Mouse (Mus musculus) MEL (cell line): ENCODE measurements at regions not wholly inside any gene's neighbourhood (a gene's known extent, or its start where the extent isn't known, plus 50 kb on each side); places are given as distances from the start of the nearest gene placed in this dataset.

ENCODE experiments used
- DNase-seq: peaks from one replicate; pipeline ENCODE4 v3.0.0; 2011; ENCODE audit warnings: low read depth, low spot score
- H3K27ac ChIP-seq: 2 replicates; pipeline ENCODE4 v1.5.1; 2012; ENCODE audit warnings: low read depth, mild to moderate bottlenecking, control low read depth, low read length, moderate library complexity; ENCODE audit not compliant: control insufficient read depth
- H3K27me3 ChIP-seq, 2 experiments: fragments of 150-350 bp in 1 of 2; sonication (generic) in 1 of 2; 2 replicates each; pipeline ENCODE4 v1.6.1; 2012; ENCODE audit warnings: low read length in 2 of 2, mild to moderate bottlenecking in 2 of 2, improper control_type of control experiment in 1 of 2, moderate library complexity in 1 of 2; ENCODE audit not compliant: insufficient read depth in 2 of 2, control insufficient read depth in 1 of 2
- H3K36me3 ChIP-seq, 2 experiments: 2 replicates each; pipeline ENCODE4 v1.6.1; 2012 to 2014; ENCODE audit warnings: low read length in 2 of 2, improper control_type of control experiment in 1 of 2, inconsistent platforms in 1 of 2, mild to moderate bottlenecking in 1 of 2; ENCODE audit not compliant: insufficient read depth in 2 of 2, control insufficient read depth in 1 of 2
- H3K4me1 ChIP-seq, 2 experiments: fragments of 150-350 bp in 1 of 2; sonication (generic) in 1 of 2; 2 replicates each; pipeline ENCODE4 v1.6.1; 2012; ENCODE audit warnings: low read length in 2 of 2, improper control_type of control experiment in 1 of 2, mild to moderate bottlenecking in 1 of 2; ENCODE audit not compliant: insufficient read depth in 2 of 2, control insufficient read depth in 1 of 2
- H3K4me3 ChIP-seq, 2 experiments: fragments of 150-350 bp in 1 of 2; sonication (generic) in 1 of 2; 2 replicates each; pipeline ENCODE4 v1.5.1; 2012; ENCODE audit warnings: low read depth in 2 of 2, low read length in 2 of 2, mild to moderate bottlenecking in 2 of 2, moderate library complexity in 2 of 2, control low read depth in 1 of 2, improper control_type of control experiment in 1 of 2; ENCODE audit not compliant: control insufficient read depth in 1 of 2, insufficient read depth in 1 of 2
- H3K79me2 ChIP-seq: 2 replicates; pipeline ENCODE4 v1.6.1; 2012; ENCODE audit warnings: mild to moderate bottlenecking, low read length, moderate library complexity; ENCODE audit not compliant: control insufficient read depth, poor library complexity, insufficient read depth
- H3K9ac ChIP-seq: 2 replicates; pipeline ENCODE4 v1.6.1; 2012; ENCODE audit warnings: low read depth, mild to moderate bottlenecking, control low read depth, low read length, moderate library complexity; ENCODE audit not compliant: control insufficient read depth, poor library complexity, severe bottlenecking
- H3K9me3 ChIP-seq: fragments of 150-350 bp; sonication (generic); replicated peaks from 2 replicates; pipeline ENCODE4 v1.6.1; 2012; ENCODE audit warnings: mild to moderate bottlenecking, low read length, improper control_type of control experiment, moderate library complexity; ENCODE audit not compliant: insufficient read depth
- BHLHE40 ChIP-seq: IDR thresholded peaks from 2 replicates; pipeline ENCODE4 v1.6.1; 2012; ENCODE audit warnings: low read depth, mild to moderate bottlenecking, inconsistent platforms, low read length, improper control_type of control experiment, borderline replicate concordance
- CHD1 ChIP-seq: IDR thresholded peaks from 2 replicates; pipeline ENCODE4 v1.6.1; 2012; ENCODE audit warnings: low read depth, mild to moderate bottlenecking, inconsistent platforms, low read length, improper control_type of control experiment
- E2F4 ChIP-seq: IDR thresholded peaks from 2 replicates; pipeline ENCODE4 v1.6.1; 2011; ENCODE audit warnings: low read depth, low read length, improper control_type of control experiment, borderline replicate concordance
- ELF1 ChIP-seq: IDR thresholded peaks from 2 replicates; pipeline ENCODE4 v1.6.1; 2014; ENCODE audit warnings: low read depth, mild to moderate bottlenecking, inconsistent platforms, low read length, improper control_type of control experiment, moderate library complexity
- EP300 ChIP-seq, 2 experiments: IDR thresholded peaks; 2 replicates each; pipeline ENCODE4 v1.6.1; 2011; ENCODE audit warnings: improper control_type of control experiment in 2 of 2, low read length in 2 of 2, low read depth in 1 of 2, mild to moderate bottlenecking in 1 of 2
- GABPA ChIP-seq: IDR thresholded peaks from 2 replicates; pipeline ENCODE4 v1.6.1; 2012; ENCODE audit warnings: low read depth, mild to moderate bottlenecking, inconsistent platforms, low read length, improper control_type of control experiment, moderate library complexity
- GATA1 ChIP-seq: IDR thresholded peaks from 2 replicates; pipeline ENCODE4 v1.6.1; 2011; ENCODE audit warnings: low read depth, low read length, improper control_type of control experiment
- MAZ ChIP-seq: IDR thresholded peaks from 2 replicates; pipeline ENCODE4 v1.6.1; 2012; ENCODE audit warnings: low read depth, mild to moderate bottlenecking, inconsistent platforms, low read length, improper control_type of control experiment
- MXI1 ChIP-seq: IDR thresholded peaks from 2 replicates; pipeline ENCODE4 v1.6.1; 2011; ENCODE audit warnings: mild to moderate bottlenecking, low read depth, low read length, improper control_type of control experiment
- POLR2A ChIP-seq, 2 experiments: IDR thresholded peaks; 2 replicates each; pipeline ENCODE4 v1.6.1; 2011 to 2012; ENCODE audit warnings: low read length in 2 of 2, mild to moderate bottlenecking in 2 of 2, control low read depth in 1 of 2, improper control_type of control experiment in 1 of 2, low read depth in 1 of 2, moderate library complexity in 1 of 2; ENCODE audit not compliant: control insufficient read depth in 1 of 2, insufficient read depth in 1 of 2, poor library complexity in 1 of 2
- POLR2AphosphoS2 ChIP-seq: IDR thresholded peaks from 2 replicates; pipeline ENCODE4 v1.6.1; 2011; ENCODE audit warnings: low read length, improper control_type of control experiment
- POLR2AphosphoS5 ChIP-seq: IDR thresholded peaks from 2 replicates; pipeline ENCODE4 v1.6.1; 2012; ENCODE audit warnings: low read depth, borderline replicate concordance, mild to moderate bottlenecking, inconsistent platforms, low read length, moderate library complexity, mixed read lengths
- RAD21 ChIP-seq: IDR thresholded peaks from 2 replicates; pipeline ENCODE4 v1.6.1; 2011; ENCODE audit warnings: mild to moderate bottlenecking, low read depth, low read length, improper control_type of control experiment
- TAL1 ChIP-seq: IDR thresholded peaks from 2 replicates; pipeline ENCODE4 v1.6.1; 2012; ENCODE audit warnings: mild to moderate bottlenecking, inconsistent platforms, low read length, moderate library complexity, mixed read lengths
- USF2 ChIP-seq, 2 experiments: IDR thresholded peaks; 2 replicates each; pipeline ENCODE4 v1.6.1; 2011 to 2012; ENCODE audit warnings: improper control_type of control experiment in 2 of 2, low read length in 2 of 2, borderline replicate concordance in 1 of 2, inconsistent platforms in 1 of 2, low read depth in 1 of 2, mild to moderate bottlenecking in 1 of 2; ENCODE audit not compliant: insufficient read depth in 1 of 2
- ZC3H11A ChIP-seq: IDR thresholded peaks from 2 replicates; pipeline ENCODE4 v1.6.1; 2012; ENCODE audit warnings: low read depth, mild to moderate bottlenecking, inconsistent platforms, low read length, improper control_type of control experiment
- ZKSCAN1 ChIP-seq: IDR thresholded peaks from 2 replicates; pipeline ENCODE4 v1.6.1; 2012; ENCODE audit warnings: low read depth, mild to moderate bottlenecking, inconsistent platforms, low read length, improper control_type of control experiment, moderate library complexity
- ZMIZ1 ChIP-seq: IDR thresholded peaks from 2 replicates; pipeline ENCODE4 v1.6.1; 2012; ENCODE audit warnings: low read depth, mild to moderate bottlenecking, inconsistent platforms, low read length, improper control_type of control experiment, moderate library complexity
- ZNF384 ChIP-seq: IDR thresholded peaks from 2 replicates; pipeline ENCODE4 v1.6.1; 2012; ENCODE audit warnings: low read depth, mild to moderate bottlenecking, inconsistent platforms, low read length, improper control_type of control experiment

DNA sequence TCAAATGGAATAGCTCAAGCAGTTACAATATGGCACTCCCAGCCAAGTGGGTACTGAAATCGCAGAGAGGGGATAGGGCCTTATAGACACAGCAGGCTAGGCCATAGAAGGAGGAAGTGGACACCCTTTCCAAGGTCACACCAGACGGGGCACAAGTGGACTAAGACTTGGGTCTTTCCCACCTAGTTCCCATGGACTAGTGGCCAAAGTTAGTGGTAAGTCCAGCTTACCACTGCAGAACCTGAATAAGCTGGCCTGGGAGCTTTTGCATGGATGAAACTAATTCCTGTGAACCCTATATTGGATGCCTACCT is 216.8 kb upstream of the Spdye4c start:
- H3K27ac ChIP-seq = 0 out of 2 replicates have a peak overlapping the region, but pooled peaks have one; percentile 1
- H3K27me3 ChIP-seq = no peaks in the 10 kb centered on the region
- H3K4me3 ChIP-seq = no peak overlapping the region
- no peaks in the 10 kb centered on the region for H3K9me3 ChIP-seq
- H3K79me2 ChIP-seq = peaks cover 2% of the 10 kb centered on the region; the same call in 1 of the 2 replicates
- H3K4me1 ChIP-seq = peaks cover 2 to 14% of the 10 kb centered on the region in 2 experiments
- DNase-seq = no peak
- H3K9ac ChIP-seq = no peak overlapping the region
- peaks cover 0 to 9% of the 10 kb centered on the region in 2 experiments; a peak in 2 of 4 replicates for H3K36me3 ChIP-seq
- TF ChIP-seq MAZ = no peak
- TF ChIP-seq GABPA = no peak
- TF ChIP-seq ELF1 = no peak
- TF ChIP-seq POLR2AphosphoS5 = no peak
- no peak for TF ChIP-seq TAL1
- TF ChIP-seq ZC3H11A = no peak

DNA sequence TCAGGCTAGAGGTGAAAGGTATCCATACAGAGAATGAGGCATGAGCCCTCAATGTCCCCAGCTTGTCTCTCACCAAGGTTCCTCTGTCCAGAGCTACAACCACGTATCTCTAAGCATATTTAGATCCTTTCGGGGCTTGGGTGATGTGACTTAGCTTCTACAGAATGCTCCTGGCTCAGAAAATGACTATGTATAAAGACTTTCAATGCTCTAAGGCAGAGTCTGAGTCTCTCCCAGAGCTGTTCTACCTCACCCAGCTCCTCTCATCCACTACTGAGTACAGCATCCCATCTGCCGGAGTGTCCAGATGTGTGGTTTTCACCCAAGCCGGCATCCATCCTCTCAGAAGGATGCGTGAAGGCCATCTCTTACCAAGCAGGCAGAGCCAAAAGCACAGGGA is 216.1 kb upstream of the Spdye4c start:
- H3K79me2 ChIP-seq = peaks cover 2% of the 10 kb centered on the region; the same call in 1 of the 2 replicates
- peaks cover 3 to 20% of the 10 kb centered on the region in 2 experiments for H3K4me1 ChIP-seq
- no peaks in the 10 kb centered on the region for H3K9me3 ChIP-seq
- H3K27ac ChIP-seq = no peak overlapping the region
- no peak overlapping the region for H3K9ac ChIP-seq
- no peak for DNase-seq
- no peak overlapping the region for H3K4me3 ChIP-seq
- peaks cover 0 to 12% of the 10 kb centered on the region in 2 experiments; a peak in 2 of 4 replicates for H3K36me3 ChIP-seq
- H3K27me3 ChIP-seq = no peaks in the 10 kb centered on the region
- TF ChIP-seq ZKSCAN1 (no peak), EP300 (IDR thresholded peaks at IDR 0.05; ENCODE audit: low read depth in 1 of 2, low read length in 2 of 2) (no peak)

GRCm38 (mm10) chr2:128375827-128376226 is 215.2 kb upstream of the Spdye4c start:
- peaks cover 0 to 14% of the 10 kb centered on the region in 2 experiments; a peak in 2 of 4 replicates for H3K36me3 ChIP-seq
- no peak overlapping the region for H3K4me3 ChIP-seq
- TF ChIP-seq BHLHE40 (no peak), ZNF384 (no peak), USF2 (IDR thresholded peaks at IDR 0.05; ENCODE audit: borderline replicate concordance in 1 of 2, insufficient read depth in 1 of 2, low read depth in 1 of 2, low read length in 2 of 2) (no peak), ZMIZ1 (no peak), ZKSCAN1 (no peak), MXI1 (no peak), POLR2AphosphoS2 (no peak), CHD1 (no peak), E2F4 (no peak), POLR2A (IDR thresholded peaks at IDR 0.05; ENCODE audit: control insufficient read depth in 1 of 2, insufficient read depth in 1 of 2, low read depth in 1 of 2, low read length in 2 of 2, poor library complexity in 1 of 2) (no peak), RAD21 (no peak), ZC3H11A (no peak), GATA1 (no peak)
- DNase-seq = no peak
- H3K9ac ChIP-seq = no peak overlapping the region
- no peaks in the 10 kb centered on the region for H3K9me3 ChIP-seq
- H3K27me3 ChIP-seq = no peaks in the 10 kb centered on the region
- H3K4me1 ChIP-seq = peaks cover 8 to 23% of the 10 kb centered on the region in 2 experiments
- peaks cover 2% of the 10 kb centered on the region; the same call in 1 of the 2 replicates for H3K79me2 ChIP-seq
- no peak overlapping the region for H3K27ac ChIP-seq
